Mouse (Mus musculus) heart, adult 2 months (tissue): ENCODE measurements around the gene Rab6b.

ENCODE experiments used
- CTCF ChIP-seq: fragments of 200-600 bp; IDR thresholded peaks from 2 replicates; pipeline ENCODE4 v1.8.1; 2022; ENCODE audit warnings: antibody characterized with exemption, mild to moderate bottlenecking, moderate library complexity
- EP300 ChIP-seq: fragments of 200-500 bp; IDR thresholded peaks from 2 replicates; pipeline ENCODE4 v1.6.1; 2011; ENCODE audit warnings: low read depth, low read length, control low read depth; ENCODE audit not compliant: insufficient read depth
- POLR2A ChIP-seq: fragments of 200-500 bp; IDR thresholded peaks from 2 replicates; pipeline ENCODE4 v1.6.1; 2011; ENCODE audit warnings: mild to moderate bottlenecking, low read depth, low read length, control low read depth; ENCODE audit not compliant: insufficient read depth

GRCm38 (mm10) chr9:103133493-103134124 is 22.0 kb downstream of the Rab6b start:
- TF ChIP-seq POLR2A (no peak), CTCF (no peak), EP300 (no peak)
